Mouse (Mus musculus) MEL (cell line): ENCODE data around the gene Tufm. TPM values are rescaled to one million over a fixed set of nuclear protein-coding genes. Genes with fewer than 3 reads are reported as not detected.

Experiments used
- DNase-seq: peaks from one replicate; pipeline ENCODE4 v3.0.0; 2011; ENCODE audit warnings: low read depth, low spot score
- H3K27ac ChIP-seq: 2 replicates; pipeline ENCODE4 v1.5.1; 2012; ENCODE audit warnings: low read depth, mild to moderate bottlenecking, control low read depth, low read length, moderate library complexity; ENCODE audit not compliant: control insufficient read depth
- H3K27me3 ChIP-seq, 2 experiments: fragments of 150-350 bp in 1 of 2; sonication (generic) in 1 of 2; 2 replicates each; pipeline ENCODE4 v1.6.1; 2012; ENCODE audit warnings: low read length in 2 of 2, mild to moderate bottlenecking in 2 of 2, improper control_type of control experiment in 1 of 2, moderate library complexity in 1 of 2; ENCODE audit not compliant: insufficient read depth in 2 of 2, control insufficient read depth in 1 of 2
- H3K36me3 ChIP-seq, 2 experiments: 2 replicates each; pipeline ENCODE4 v1.6.1; 2012 to 2014; ENCODE audit warnings: low read length in 2 of 2, improper control_type of control experiment in 1 of 2, inconsistent platforms in 1 of 2, mild to moderate bottlenecking in 1 of 2; ENCODE audit not compliant: insufficient read depth in 2 of 2, control insufficient read depth in 1 of 2
- H3K4me1 ChIP-seq, 2 experiments: fragments of 150-350 bp in 1 of 2; sonication (generic) in 1 of 2; 2 replicates each; pipeline ENCODE4 v1.6.1; 2012; ENCODE audit warnings: low read length in 2 of 2, improper control_type of control experiment in 1 of 2, mild to moderate bottlenecking in 1 of 2; ENCODE audit not compliant: insufficient read depth in 2 of 2, control insufficient read depth in 1 of 2
- H3K4me3 ChIP-seq, 2 experiments: fragments of 150-350 bp in 1 of 2; sonication (generic) in 1 of 2; 2 replicates each; pipeline ENCODE4 v1.5.1; 2012; ENCODE audit warnings: low read depth in 2 of 2, low read length in 2 of 2, mild to moderate bottlenecking in 2 of 2, moderate library complexity in 2 of 2, control low read depth in 1 of 2, improper control_type of control experiment in 1 of 2; ENCODE audit not compliant: control insufficient read depth in 1 of 2, insufficient read depth in 1 of 2
- H3K79me2 ChIP-seq: 2 replicates; pipeline ENCODE4 v1.6.1; 2012; ENCODE audit warnings: mild to moderate bottlenecking, low read length, moderate library complexity; ENCODE audit not compliant: control insufficient read depth, poor library complexity, insufficient read depth
- H3K9ac ChIP-seq: 2 replicates; pipeline ENCODE4 v1.6.1; 2012; ENCODE audit warnings: low read depth, mild to moderate bottlenecking, control low read depth, low read length, moderate library complexity; ENCODE audit not compliant: control insufficient read depth, poor library complexity, severe bottlenecking
- H3K9me3 ChIP-seq: fragments of 150-350 bp; sonication (generic); replicated peaks from 2 replicates; pipeline ENCODE4 v1.6.1; 2012; ENCODE audit warnings: mild to moderate bottlenecking, low read length, improper control_type of control experiment, moderate library complexity; ENCODE audit not compliant: insufficient read depth
- BHLHE40 ChIP-seq: IDR thresholded peaks from 2 replicates; pipeline ENCODE4 v1.6.1; 2012; ENCODE audit warnings: low read depth, mild to moderate bottlenecking, inconsistent platforms, low read length, improper control_type of control experiment, borderline replicate concordance
- CHD1 ChIP-seq: IDR thresholded peaks from 2 replicates; pipeline ENCODE4 v1.6.1; 2012; ENCODE audit warnings: low read depth, mild to moderate bottlenecking, inconsistent platforms, low read length, improper control_type of control experiment
- CTCF ChIP-seq, 3 experiments: IDR thresholded peaks in 2 of 3; conservative IDR thresholded peaks in 1 of 3; 2 replicates each; pipeline ENCODE4 v1.5.1; 2011 to 2012; ENCODE audit warnings: low read length in 3 of 3, low read depth in 2 of 3, mild to moderate bottlenecking in 2 of 3, improper control_type of control experiment in 1 of 3, inconsistent platforms in 1 of 3, mixed read lengths in 1 of 3, moderate library complexity in 1 of 3; ENCODE audit not compliant: control insufficient read depth in 1 of 3, insufficient read depth in 1 of 3, poor library complexity in 1 of 3, severe bottlenecking in 1 of 3
- E2F4 ChIP-seq: IDR thresholded peaks from 2 replicates; pipeline ENCODE4 v1.6.1; 2011; ENCODE audit warnings: low read depth, low read length, improper control_type of control experiment, borderline replicate concordance
- ELF1 ChIP-seq: IDR thresholded peaks from 2 replicates; pipeline ENCODE4 v1.6.1; 2014; ENCODE audit warnings: low read depth, mild to moderate bottlenecking, inconsistent platforms, low read length, improper control_type of control experiment, moderate library complexity
- GABPA ChIP-seq: IDR thresholded peaks from 2 replicates; pipeline ENCODE4 v1.6.1; 2012; ENCODE audit warnings: low read depth, mild to moderate bottlenecking, inconsistent platforms, low read length, improper control_type of control experiment, moderate library complexity
- GATA1 ChIP-seq: IDR thresholded peaks from 2 replicates; pipeline ENCODE4 v1.6.1; 2011; ENCODE audit warnings: low read depth, low read length, improper control_type of control experiment
- HCFC1 ChIP-seq: IDR thresholded peaks from 2 replicates; pipeline ENCODE4 v1.6.1; 2012; ENCODE audit warnings: low read depth, mild to moderate bottlenecking, inconsistent platforms, low read length, improper control_type of control experiment, moderate library complexity
- JUND ChIP-seq: IDR thresholded peaks from 2 replicates; pipeline ENCODE4 v1.6.1; 2011; ENCODE audit warnings: low read depth, mild to moderate bottlenecking, improper control_type of control experiment, low read length
- KAT2A ChIP-seq: conservative IDR thresholded peaks from 2 replicates; pipeline ENCODE4 v1.6.1; 2012; ENCODE audit warnings: low read depth, low read length, improper control_type of control experiment, inconsistent platforms
- MEF2A ChIP-seq: IDR thresholded peaks from 2 replicates; pipeline ENCODE4 v1.6.1; 2014; ENCODE audit warnings: low read depth, mild to moderate bottlenecking, inconsistent platforms, low read length, improper control_type of control experiment; ENCODE audit not compliant: poor library complexity, insufficient replicate concordance, severe bottlenecking; ENCODE audit errors: extremely low read depth
- MYB ChIP-seq: IDR thresholded peaks from 2 replicates; pipeline ENCODE4 v1.6.1; 2011; ENCODE audit warnings: mild to moderate bottlenecking, low read depth, low read length, improper control_type of control experiment
- MYC ChIP-seq: IDR thresholded peaks from 2 replicates; pipeline ENCODE4 v1.6.1; 2011; ENCODE audit warnings: low read depth, mild to moderate bottlenecking, low read length, improper control_type of control experiment, moderate library complexity
- RCOR1 ChIP-seq: IDR thresholded peaks from 2 replicates; pipeline ENCODE4 v1.6.1; 2012; ENCODE audit warnings: low read depth, mild to moderate bottlenecking, inconsistent platforms, low read length, improper control_type of control experiment
- SMC3 ChIP-seq: IDR thresholded peaks from 2 replicates; pipeline ENCODE4 v1.6.1; 2011; ENCODE audit warnings: low read depth, low read length, improper control_type of control experiment
- UBTF ChIP-seq: IDR thresholded peaks from 2 replicates; pipeline ENCODE4 v1.6.1; 2012; ENCODE audit warnings: low read depth, mild to moderate bottlenecking, inconsistent platforms, low read length, improper control_type of control experiment, moderate library complexity, borderline replicate concordance; ENCODE audit not compliant: insufficient read depth
- polyA plus RNA-seq, 2 experiments: library from polyadenylated mRNA; stranded (reverse) in 1 of 2; unstranded in 1 of 2; fragments of >175 nt in 1 of 2; fragments of >200 nt in 1 of 2; gene quantifications; 2 replicates each; pipeline versions ENCODE4 v1.2.1 to v1.2.4; 2012; ENCODE audit warnings: low replicate concordance in 2 of 2, low read depth in 1 of 2; ENCODE audit not compliant: insufficient read length in 2 of 2, insufficient read depth in 1 of 2, missing spikeins in 1 of 2
- total RNA-seq: library from RNA; depleted of rRNA; stranded (reverse); fragments of 300-350 nt; gene quantifications from 2 replicates; pipeline ENCODE4 v1.2.3, GENCODE M21; 2012

The Tufm gene
- total and polyA plus RNA-seq, 3 experiments = 224 to 397 TPM; not detected in 1

- Histone ChIP-seq H3K4me3 (no peak overlapping the region), H3K27me3 (no peaks in the 10 kb centered on the region), H3K9ac (no peak overlapping the region), H3K4me1 (no peaks in the 10 kb centered on the region), H3K27ac (no peak overlapping the region), H3K36me3 (no peaks in the 10 kb centered on the region), H3K9me3 (no peaks in the 10 kb centered on the region), H3K79me2 (no peaks in the 10 kb centered on the region)
- TF ChIP-seq RCOR1 = no peak
- TF ChIP-seq MYC = no peak
- no peak for TF ChIP-seq CTCF (IDR thresholded peaks at IDR 0.05 in 2 of 3, conservative IDR thresholded peaks at IDR 0.05 in 1 of 3; ENCODE audit: control insufficient read depth in 1 of 3, insufficient read depth in 1 of 3, low read depth in 2 of 3, low read length in 3 of 3, poor library complexity in 1 of 3, severe bottlenecking in 1 of 3)
- TF ChIP-seq BHLHE40 = no peak
- no peak for TF ChIP-seq HCFC1
- TF ChIP-seq ELF1 = no peak
- no peak for TF ChIP-seq MYB
- no peak for TF ChIP-seq GATA1
- no peak for TF ChIP-seq UBTF
- no peak for DNase-seq
These were observed 24.1 kb downstream of the Tufm start for GRCm38 (mm10) chr7:126511287-126511686.

- Histone ChIP-seq H3K4me3 (no peak overlapping the region), H3K9me3 (no peaks in the 10 kb centered on the region), H3K27me3 (peaks cover 0 to 2% of the 10 kb centered on the region in 2 experiments; a peak in 2 of 4 replicates), H3K4me1 (peaks cover 0 to 10% of the 10 kb centered on the region in 2 experiments; a peak in 2 of 4 replicates), H3K36me3 (no peaks in the 10 kb centered on the region), H3K27ac (no peak overlapping the region), H3K79me2 (no peaks in the 10 kb centered on the region), H3K9ac (no peak overlapping the region)
- no peak for DNase-seq
- TF ChIP-seq MEF2A = no peak
- no peak for TF ChIP-seq ELF1
- no peak for TF ChIP-seq CHD1
- TF ChIP-seq KAT2A = no peak
- TF ChIP-seq JUND = no peak
- TF ChIP-seq GABPA = no peak
These were observed 31.2 kb downstream of the Tufm start for GRCm38 (mm10) chr7:126518261-126518941.

GRCm38 (mm10) chr7:126519513-126519912 is 32.4 kb downstream of the Tufm start:
- TF ChIP-seq CTCF (IDR thresholded peaks at IDR 0.05 in 2 of 3, conservative IDR thresholded peaks at IDR 0.05 in 1 of 3; ENCODE audit: control insufficient read depth in 1 of 3, insufficient read depth in 1 of 3, low read depth in 2 of 3, low read length in 3 of 3, poor library complexity in 1 of 3, severe bottlenecking in 1 of 3) = peak in 1 of 3 experiments; percentile 19; a peak in 1 of 6 replicates
- TF ChIP-seq SMC3 = peak; percentile 30; the same call in 1 of the 2 replicates
- no peak for TF ChIP-seq BHLHE40
- no peak for TF ChIP-seq E2F4
- H3K9me3 ChIP-seq = no peaks in the 10 kb centered on the region
- DNase-seq = peak; percentile 58
- H3K4me1 ChIP-seq = peaks cover 0 to 10% of the 10 kb centered on the region in 2 experiments; a peak in 2 of 4 replicates
- H3K27me3 ChIP-seq = peaks cover 0 to 2% of the 10 kb centered on the region in 2 experiments; a peak in 2 of 4 replicates
- H3K4me3 ChIP-seq = no peak overlapping the region
- no peaks in the 10 kb centered on the region for H3K79me2 ChIP-seq
- H3K36me3 ChIP-seq = no peaks in the 10 kb centered on the region
- no peak overlapping the region for H3K27ac ChIP-seq
- no peak overlapping the region for H3K9ac ChIP-seq
